Mouse (Mus musculus): ENCODE data around the gene Zcchc4. TPM values are rescaled to one million over a fixed set of nuclear protein-coding genes. Genes with fewer than 3 reads are reported as not detected.

Zcchc4 gene
- polyA plus RNA-seq, 1 experiment from 2014 or later, result 23.7 TPM

DNA sequence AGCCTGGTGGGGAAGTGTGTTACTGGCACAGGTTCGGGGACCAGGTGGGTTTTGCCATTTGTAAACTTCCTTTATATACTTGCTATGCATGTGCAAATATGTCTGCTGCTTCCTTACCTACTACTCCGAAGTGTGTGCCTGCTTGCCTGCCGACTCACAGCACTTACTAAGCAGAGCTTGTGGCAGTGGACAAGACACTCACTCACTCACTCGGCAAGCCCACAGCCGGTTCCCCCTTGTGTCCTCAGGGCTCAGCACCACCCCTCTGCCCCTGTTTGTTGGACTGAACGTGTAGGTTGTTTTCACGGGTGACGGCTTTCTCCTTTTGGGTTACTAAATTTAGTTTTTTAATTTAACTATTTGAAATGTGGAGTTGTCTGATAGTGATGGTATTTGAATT, 31.1 kb downstream of the Zcchc4 start:
- ATAC-seq (ENCODE audit: insufficient number of reproducible peaks, low FRiP score, low TSS enrichment, low read depth) (no peak), DNase-seq (ENCODE audit: low spot score) (no peak)
- WGBS, result 51% methylated on average over 8 of the region's 8 CpGs
- no peak overlapping the region for H3K4me3 ChIP-seq (ENCODE audit: low read depth, low read length)
- H3K36me3 ChIP-seq (ENCODE audit: control insufficient read depth, insufficient read depth, low read length), result no peaks in the 10 kb centered on the region
- no peaks in the 10 kb centered on the region for H3K9me3 ChIP-seq (ENCODE audit: control insufficient read depth, low read length)
- H3K4me2 ChIP-seq (ENCODE audit: low read depth, severe bottlenecking), result no peak overlapping the region
- no peaks in the 10 kb centered on the region for H3K4me1 ChIP-seq (ENCODE audit: control insufficient read depth, insufficient read depth, low read length)
- H3K27ac ChIP-seq (replicated peaks; ENCODE audit: low read depth, low read length), result no peak overlapping the region
- H3K27me3 ChIP-seq (ENCODE audit: control insufficient read depth, insufficient read depth, low read length), result no peaks in the 10 kb centered on the region
- H3K9ac ChIP-seq (ENCODE audit: low read length), result no peak overlapping the region

DNA sequence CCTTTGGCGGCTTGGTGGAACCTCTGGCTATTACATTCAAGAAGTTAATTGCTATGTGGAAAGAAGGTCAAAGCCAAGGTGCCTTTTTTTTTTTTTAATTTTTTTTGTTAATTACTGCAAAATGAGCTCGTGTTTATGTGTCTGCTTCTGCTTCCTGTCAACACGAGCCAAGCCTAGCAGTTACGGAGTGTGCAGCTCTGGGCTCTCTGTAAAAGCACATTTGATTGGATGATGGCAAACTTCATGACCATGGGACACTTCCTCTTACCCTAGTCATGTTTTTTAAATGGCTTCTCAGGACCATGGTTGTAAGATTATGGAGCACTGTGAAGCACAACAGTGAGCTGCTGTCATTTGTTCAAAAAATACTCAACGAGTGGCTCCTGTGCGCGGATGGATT, 31.8 kb downstream of the Zcchc4 start:
- no peak overlapping the region for H3K27ac ChIP-seq (replicated peaks; ENCODE audit: low read depth, low read length)
- H3K36me3 ChIP-seq (ENCODE audit: control insufficient read depth, insufficient read depth, low read length), result no peaks in the 10 kb centered on the region
- no peak overlapping the region for H3K4me3 ChIP-seq (ENCODE audit: low read depth, low read length)
- no peak overlapping the region for H3K4me2 ChIP-seq (ENCODE audit: low read depth, severe bottlenecking)
- WGBS, result 47% methylated on average over 7 of the region's 7 CpGs
- no peaks in the 10 kb centered on the region for H3K9me3 ChIP-seq (ENCODE audit: control insufficient read depth, low read length)
- ATAC-seq (ENCODE audit: insufficient number of reproducible peaks, low FRiP score, low TSS enrichment, low read depth) (peak; percentile 78), DNase-seq (ENCODE audit: low spot score) (peak; percentile 29)
- H3K9ac ChIP-seq (ENCODE audit: low read length), result no peak overlapping the region
- H3K4me1 ChIP-seq (ENCODE audit: control insufficient read depth, insufficient read depth, low read length), result no peaks in the 10 kb centered on the region
- no peaks in the 10 kb centered on the region for H3K27me3 ChIP-seq (ENCODE audit: control insufficient read depth, insufficient read depth, low read length)

DNA sequence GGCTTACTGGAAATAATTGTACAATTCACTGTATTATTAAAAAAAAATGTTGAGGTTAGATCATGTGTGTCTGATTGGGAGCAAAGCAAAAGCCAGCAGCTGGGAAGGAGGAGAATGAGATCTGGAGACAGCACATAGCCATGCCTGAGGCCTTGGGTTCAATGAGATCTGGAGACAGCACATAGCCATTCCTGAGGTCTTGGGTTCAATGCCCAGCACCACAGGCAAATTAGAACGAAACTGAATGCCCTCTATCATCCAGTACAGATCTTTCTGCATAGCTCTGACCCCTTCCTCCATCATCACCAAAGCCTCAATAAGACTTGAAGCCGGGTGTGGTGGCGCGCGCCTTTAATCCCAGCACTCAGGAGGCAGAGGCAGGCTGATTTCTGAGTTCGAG, 35.2 kb downstream of the Zcchc4 start:
- Histone ChIP-seq H3K9me3 (ENCODE audit: control insufficient read depth, low read length) (no peaks in the 10 kb centered on the region), H3K9ac (ENCODE audit: low read length) (no peak overlapping the region), H3K4me3 (ENCODE audit: low read depth, low read length) (no peak overlapping the region), H3K27ac (replicated peaks; ENCODE audit: low read depth, low read length) (no peak overlapping the region), H3K27me3 (ENCODE audit: control insufficient read depth, insufficient read depth, low read length) (no peaks in the 10 kb centered on the region), H3K36me3 (ENCODE audit: control insufficient read depth, insufficient read depth, low read length) (no peaks in the 10 kb centered on the region), H3K4me2 (ENCODE audit: low read depth, severe bottlenecking) (no peak overlapping the region), H3K4me1 (ENCODE audit: control insufficient read depth, insufficient read depth, low read length) (no peaks in the 10 kb centered on the region)
- 97% methylated on average over 6 of the region's 6 CpGs for WGBS
- DNase-seq (ENCODE audit: low spot score), result no peak
- ATAC-seq (ENCODE audit: insufficient number of reproducible peaks, low FRiP score, low TSS enrichment, low read depth), result no peak

DNA sequence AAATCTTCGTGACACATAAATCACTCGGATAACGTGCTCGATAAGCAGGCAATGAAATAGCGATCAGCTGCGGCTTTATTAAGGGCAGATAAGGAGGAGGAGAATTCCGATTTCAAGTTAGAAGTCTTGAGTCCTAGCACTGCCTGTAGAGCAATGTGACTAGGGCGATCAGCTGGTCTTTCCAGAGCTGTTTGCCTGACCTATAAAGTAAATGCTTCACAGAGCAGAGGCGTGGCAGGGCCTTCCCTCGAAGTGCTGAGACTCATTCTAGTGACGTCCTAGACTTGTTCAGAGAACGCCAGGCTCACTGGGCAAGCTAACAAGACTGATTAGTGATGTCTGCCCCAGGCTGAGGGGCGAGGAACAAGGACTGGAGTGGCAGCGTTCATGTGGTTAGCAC, 35.8 kb downstream of the Zcchc4 start:
- no peaks in the 10 kb centered on the region for H3K36me3 ChIP-seq (ENCODE audit: control insufficient read depth, insufficient read depth, low read length)

DNA sequence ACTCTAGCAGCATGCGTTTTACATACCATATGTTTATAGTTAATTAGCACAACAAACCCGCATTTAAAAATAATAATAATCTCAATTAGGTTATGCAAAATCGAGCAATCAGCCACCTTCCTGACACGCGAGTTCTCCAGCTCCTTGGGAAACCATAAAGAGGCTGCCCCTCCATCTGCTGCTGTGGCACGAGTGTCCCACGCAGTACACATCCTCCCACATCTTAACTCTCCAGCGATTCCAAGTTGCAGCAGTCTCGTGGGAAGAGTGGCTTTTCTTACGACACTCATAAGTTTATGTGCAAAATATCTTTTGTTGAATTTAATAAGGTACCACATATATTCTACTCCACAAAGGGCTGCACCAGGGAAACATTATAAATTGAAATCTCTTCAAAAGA, 37.2 kb downstream of the Zcchc4 start:
- DNase-seq (ENCODE audit: low spot score) (no peak), ATAC-seq (ENCODE audit: insufficient number of reproducible peaks, low FRiP score, low TSS enrichment, low read depth) (no peak)
- no peak overlapping the region for H3K4me3 ChIP-seq (ENCODE audit: low read depth, low read length)
- H3K4me2 ChIP-seq (ENCODE audit: low read depth, severe bottlenecking), result no peak overlapping the region
- H3K27ac ChIP-seq (replicated peaks; ENCODE audit: low read depth, low read length), result no peak overlapping the region
- no peaks in the 10 kb centered on the region for H3K9me3 ChIP-seq (ENCODE audit: control insufficient read depth, low read length)
- WGBS, result 91% methylated on average over 10 of the region's 10 CpGs
- no peaks in the 10 kb centered on the region for H3K27me3 ChIP-seq (ENCODE audit: control insufficient read depth, insufficient read depth, low read length)
- H3K36me3 ChIP-seq (ENCODE audit: control insufficient read depth, insufficient read depth, low read length), result peaks cover 2% of the 10 kb centered on the region
- H3K9ac ChIP-seq (ENCODE audit: low read length), result no peak overlapping the region
- H3K4me1 ChIP-seq (ENCODE audit: control insufficient read depth, insufficient read depth, low read length), result no peaks in the 10 kb centered on the region

More for the DNA sequence above, 35.8 kb downstream of the Zcchc4 start:
- no peak for ATAC-seq (ENCODE audit: insufficient number of reproducible peaks, low FRiP score, low TSS enrichment, low read depth)
- no peak for DNase-seq (ENCODE audit: low spot score)
- no peaks in the 10 kb centered on the region for H3K27me3 ChIP-seq (ENCODE audit: control insufficient read depth, insufficient read depth, low read length)
- H3K27ac ChIP-seq (replicated peaks; ENCODE audit: low read depth, low read length), result no peak overlapping the region
- H3K4me3 ChIP-seq (ENCODE audit: low read depth, low read length), result no peak overlapping the region
- H3K9me3 ChIP-seq (ENCODE audit: control insufficient read depth, low read length), result no peaks in the 10 kb centered on the region
- no peaks in the 10 kb centered on the region for H3K4me1 ChIP-seq (ENCODE audit: control insufficient read depth, insufficient read depth, low read length)
- no peak overlapping the region for H3K4me2 ChIP-seq (ENCODE audit: low read depth, severe bottlenecking)
- no peak overlapping the region for H3K9ac ChIP-seq (ENCODE audit: low read length)
- WGBS, result 92% methylated on average over 14 of the region's 14 CpGs

DNA sequence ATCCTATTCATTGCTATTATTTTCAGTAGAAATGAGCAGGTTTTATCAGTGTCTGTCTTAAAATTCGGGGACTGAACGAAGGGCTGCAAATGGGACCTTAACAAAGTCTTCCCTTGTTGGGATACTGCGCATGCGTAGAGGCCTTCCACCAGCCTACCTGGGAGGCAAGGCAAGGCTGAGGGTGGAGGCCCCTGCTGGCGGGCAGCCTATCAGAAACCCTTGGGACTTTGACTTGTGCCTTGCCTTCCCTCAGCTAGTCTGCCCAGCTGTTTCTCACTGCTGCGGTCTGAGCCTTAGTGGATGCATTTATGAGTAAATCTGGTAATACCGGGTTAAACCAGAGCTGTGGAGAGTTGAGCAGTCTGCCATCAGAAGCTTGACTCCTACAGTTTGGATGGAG, 38.1 kb downstream of the Zcchc4 start:
- Histone ChIP-seq H3K4me3 (ENCODE audit: low read depth, low read length) (no peak overlapping the region), H3K4me2 (ENCODE audit: low read depth, severe bottlenecking) (no peak overlapping the region), H3K27me3 (ENCODE audit: control insufficient read depth, insufficient read depth, low read length) (no peaks in the 10 kb centered on the region), H3K36me3 (ENCODE audit: control insufficient read depth, insufficient read depth, low read length) (peaks cover 2% of the 10 kb centered on the region), H3K27ac (replicated peaks; ENCODE audit: low read depth, low read length) (no peak overlapping the region), H3K9me3 (ENCODE audit: control insufficient read depth, low read length) (no peaks in the 10 kb centered on the region), H3K4me1 (ENCODE audit: control insufficient read depth, insufficient read depth, low read length) (no peaks in the 10 kb centered on the region), H3K9ac (ENCODE audit: low read length) (no peak overlapping the region)
- no peak for ATAC-seq (ENCODE audit: insufficient number of reproducible peaks, low FRiP score, low TSS enrichment, low read depth)
- 91% methylated on average over 7 of the region's 7 CpGs for WGBS
- no peak for DNase-seq (ENCODE audit: low spot score)

DNA sequence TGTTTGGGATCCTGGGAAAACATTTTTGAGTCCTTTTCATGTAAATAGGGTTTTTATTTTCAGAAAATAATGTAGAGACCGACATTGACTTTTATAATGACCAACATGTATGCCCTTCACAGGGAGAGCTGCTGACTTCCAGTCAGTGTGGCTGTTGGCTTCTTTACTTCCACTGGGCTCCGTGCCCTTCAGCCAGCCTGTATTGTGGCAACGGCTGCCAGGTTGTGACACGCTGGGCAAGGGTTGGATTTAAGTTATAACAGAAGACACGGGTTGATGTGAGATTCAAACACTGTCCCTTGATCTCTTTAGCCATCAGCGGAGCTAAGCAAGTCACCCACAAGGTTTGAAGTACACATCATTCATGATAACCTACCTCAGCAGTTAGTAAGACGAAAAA, 43.5 kb downstream of the Zcchc4 start:
- ATAC-seq (ENCODE audit: insufficient number of reproducible peaks, low FRiP score, low TSS enrichment, low read depth), result no peak

DNA sequence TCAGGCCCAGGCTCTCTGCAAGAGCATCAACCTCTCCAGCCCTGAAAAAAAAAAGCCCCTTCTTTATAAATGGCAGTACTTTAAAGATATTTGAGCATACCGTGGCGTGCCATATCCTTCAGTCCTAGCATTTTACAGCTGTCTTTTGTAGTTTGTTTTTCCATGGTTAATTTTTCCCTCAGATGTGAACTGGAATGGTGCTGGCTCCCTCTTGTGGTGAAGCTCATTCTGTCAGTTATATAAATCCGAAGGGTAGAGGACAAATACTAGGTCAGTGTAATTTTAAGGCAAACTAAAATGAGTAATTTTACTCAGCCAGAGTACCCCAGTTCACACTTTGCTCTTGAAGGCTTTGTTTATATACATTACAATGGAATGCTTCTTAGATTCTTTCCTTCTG, 46.5 kb downstream of the Zcchc4 start:
- ATAC-seq (ENCODE audit: insufficient number of reproducible peaks, low FRiP score, low TSS enrichment, low read depth) (no peak), DNase-seq (ENCODE audit: low spot score) (peak; percentile 65)
- Histone ChIP-seq H3K4me1 (ENCODE audit: control insufficient read depth, insufficient read depth, low read length) (no peaks in the 10 kb centered on the region), H3K4me2 (ENCODE audit: low read depth, severe bottlenecking) (no peak overlapping the region), H3K4me3 (ENCODE audit: low read depth, low read length) (no peak overlapping the region), H3K27me3 (ENCODE audit: control insufficient read depth, insufficient read depth, low read length) (no peaks in the 10 kb centered on the region), H3K36me3 (ENCODE audit: control insufficient read depth, insufficient read depth, low read length) (peaks cover 4% of the 10 kb centered on the region), H3K9me3 (ENCODE audit: control insufficient read depth, low read length) (no peaks in the 10 kb centered on the region), H3K27ac (replicated peaks; ENCODE audit: low read depth, low read length) (no peak overlapping the region), H3K9ac (ENCODE audit: low read length) (no peak overlapping the region)
- WGBS, result 54% methylated on average over 3 of the region's 3 CpGs

More for the DNA sequence above, 43.5 kb downstream of the Zcchc4 start:
- Histone ChIP-seq H3K9ac (ENCODE audit: low read length) (no peak overlapping the region), H3K4me3 (ENCODE audit: low read depth, low read length) (no peak overlapping the region), H3K27ac (replicated peaks; ENCODE audit: low read depth, low read length) (no peak overlapping the region), H3K4me2 (ENCODE audit: low read depth, severe bottlenecking) (no peak overlapping the region), H3K9me3 (ENCODE audit: control insufficient read depth, low read length) (no peaks in the 10 kb centered on the region), H3K4me1 (ENCODE audit: control insufficient read depth, insufficient read depth, low read length) (no peaks in the 10 kb centered on the region), H3K36me3 (ENCODE audit: control insufficient read depth, insufficient read depth, low read length) (peaks cover 4% of the 10 kb centered on the region), H3K27me3 (ENCODE audit: control insufficient read depth, insufficient read depth, low read length) (no peaks in the 10 kb centered on the region)
- no peak for DNase-seq (ENCODE audit: low spot score)
- WGBS, result 95% methylated on average over 7 of the region's 7 CpGs

DNA sequence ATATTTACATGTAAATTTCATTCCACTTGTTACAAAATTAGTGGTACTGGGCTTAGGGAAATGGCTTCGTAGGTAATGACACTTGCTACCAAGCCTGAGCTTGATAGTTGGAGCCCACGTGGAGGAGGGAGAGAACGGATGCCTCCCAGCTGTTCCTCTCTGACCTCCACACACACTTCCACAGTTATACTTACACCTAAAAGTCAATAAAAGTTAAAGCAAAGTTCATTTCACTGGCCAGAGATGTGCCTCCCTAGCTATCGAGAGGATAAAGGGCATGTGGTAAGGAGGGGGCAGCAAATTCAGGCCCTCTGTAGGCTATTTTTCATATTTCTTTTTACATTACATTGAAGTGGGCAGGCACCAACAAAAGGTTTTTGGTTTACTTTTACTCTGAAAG, 52.7 kb downstream of the Zcchc4 start:
- ATAC-seq (ENCODE audit: insufficient number of reproducible peaks, low FRiP score, low TSS enrichment, low read depth) (no peak), DNase-seq (ENCODE audit: low spot score) (no peak)
- no peak overlapping the region for H3K4me3 ChIP-seq (ENCODE audit: low read depth, low read length)
- H3K9me3 ChIP-seq (ENCODE audit: control insufficient read depth, low read length), result no peaks in the 10 kb centered on the region
- 94% methylated on average over 4 of the region's 4 CpGs for WGBS
- H3K9ac ChIP-seq (ENCODE audit: low read length), result no peak overlapping the region
- H3K27ac ChIP-seq (replicated peaks; ENCODE audit: low read depth, low read length), result no peak overlapping the region
- 0 out of 2 replicates have a peak, but pooled peaks cover 2% of the 10 kb centered on the region for H3K36me3 ChIP-seq (ENCODE audit: control insufficient read depth, insufficient read depth, low read length)
- H3K4me2 ChIP-seq (ENCODE audit: low read depth, severe bottlenecking), result no peak overlapping the region
- no peaks in the 10 kb centered on the region for H3K4me1 ChIP-seq (ENCODE audit: control insufficient read depth, insufficient read depth, low read length)
- H3K27me3 ChIP-seq (ENCODE audit: control insufficient read depth, insufficient read depth, low read length), result no peaks in the 10 kb centered on the region

Data from limb, embryonic 11.5 days (tissue).